Mouse (Mus musculus): ENCODE measurements around the gene Lrp11. TPM values are rescaled to one million over a fixed set of nuclear protein-coding genes. Genes with fewer than 3 reads are reported as not detected.
A peak's percentile ranks its signal among the peaks of the same experiment; 100 is the strongest.
"Not testable (repeated sequence)": the region's sequence is repeated elsewhere in the genome, so short reads cannot be mapped to it uniquely, and the experiment has no call there.

Lrp11 gene
- total and polyA plus RNA-seq, 2 experiments from 2014 or later = 0.79 to 3.2 TPM

DNA sequence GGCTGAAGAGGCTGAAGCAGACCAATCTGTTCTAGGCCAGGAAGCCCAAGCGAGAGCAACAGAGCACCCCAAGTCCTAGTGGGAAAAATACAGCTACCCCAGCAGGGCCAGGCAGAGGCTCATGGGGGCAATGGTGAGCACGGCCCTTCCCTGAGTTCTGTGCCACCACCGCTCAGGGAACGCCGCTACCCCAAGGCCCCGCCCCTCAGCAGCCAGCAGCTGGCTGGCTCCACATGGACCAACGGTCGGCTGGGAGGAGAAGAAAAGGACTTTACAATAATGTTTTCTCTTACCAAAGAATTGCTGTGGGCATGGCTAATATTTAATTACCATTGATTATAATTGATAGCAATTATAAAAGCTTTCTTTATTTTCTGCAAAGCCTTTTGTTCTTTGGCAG is 25.2 kb downstream of the Lrp11 start:
- no peak for ATAC-seq (ENCODE audit: insufficient read depth, low read depth)
- Histone ChIP-seq H3K4me3 (ENCODE audit: low read depth, low read length) (no peak overlapping the region), H3K27me3 (ENCODE audit: control insufficient read depth, insufficient read depth, low read length) (no peaks in the 10 kb centered on the region), H3K9ac (replicated peaks; ENCODE audit: low read depth, low read length) (no peak overlapping the region), H3K36me3 (replicated peaks; ENCODE audit: control insufficient read depth, insufficient read depth, low read length) (no peaks in the 10 kb centered on the region), H3K4me2 (ENCODE audit: low read depth, low read length) (no peak overlapping the region), H3K27ac (ENCODE audit: low read depth) (no peak overlapping the region), H3K9me3 (replicated peaks; ENCODE audit: control insufficient read depth, low read length) (no peaks in the 10 kb centered on the region), H3K4me1 (ENCODE audit: control insufficient read depth, insufficient read depth) (no peaks in the 10 kb centered on the region)
- no peak for TF ChIP-seq CTCF (IDR thresholded peaks at IDR 0.05; ENCODE audit: low read depth)
- TF ChIP-seq EP300 (IDR thresholded peaks at IDR 0.05; ENCODE audit: low read depth) = no peak
- no peak for DNase-seq (ENCODE audit: low spot score)
- WGBS = 87% methylated on average over 8 of the region's 8 CpGs

DNA sequence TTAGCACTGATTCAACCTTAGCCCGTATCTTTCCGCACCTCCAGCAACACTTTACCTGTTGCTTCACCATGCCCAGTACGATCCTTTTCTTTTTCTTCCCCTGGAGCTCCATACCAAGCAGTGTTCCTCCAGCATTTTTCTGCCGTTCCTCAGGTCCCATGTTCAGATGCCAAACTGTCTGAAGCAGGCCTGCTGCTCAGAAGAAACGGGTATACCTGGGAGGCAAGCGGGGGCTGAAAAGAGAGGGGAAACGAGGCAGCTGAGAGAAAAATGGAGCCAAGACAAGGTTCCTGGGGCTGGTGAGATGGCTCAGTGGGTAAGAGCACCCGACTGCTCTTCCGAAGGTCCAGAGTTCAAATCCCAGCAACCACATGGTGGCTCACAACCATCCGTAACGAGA is 27.5 kb downstream of the Lrp11 start:
- H3K9ac ChIP-seq (replicated peaks; ENCODE audit: low read depth, low read length); H3K4me1 ChIP-seq (ENCODE audit: control insufficient read depth, insufficient read depth); H3K9me3 ChIP-seq (replicated peaks; ENCODE audit: control insufficient read depth, low read length); H3K27me3 ChIP-seq (ENCODE audit: control insufficient read depth, insufficient read depth, low read length); H3K4me2 ChIP-seq (ENCODE audit: low read depth, low read length); DNase-seq (ENCODE audit: low spot score); H3K4me3 ChIP-seq (ENCODE audit: low read depth, low read length); ATAC-seq (ENCODE audit: insufficient read depth, low read depth); H3K27ac ChIP-seq (ENCODE audit: low read depth); H3K36me3 ChIP-seq (replicated peaks; ENCODE audit: control insufficient read depth, insufficient read depth, low read length): not testable (repeated sequence)
- 85% methylated on average over 10 of the region's 11 CpGs for WGBS

DNA sequence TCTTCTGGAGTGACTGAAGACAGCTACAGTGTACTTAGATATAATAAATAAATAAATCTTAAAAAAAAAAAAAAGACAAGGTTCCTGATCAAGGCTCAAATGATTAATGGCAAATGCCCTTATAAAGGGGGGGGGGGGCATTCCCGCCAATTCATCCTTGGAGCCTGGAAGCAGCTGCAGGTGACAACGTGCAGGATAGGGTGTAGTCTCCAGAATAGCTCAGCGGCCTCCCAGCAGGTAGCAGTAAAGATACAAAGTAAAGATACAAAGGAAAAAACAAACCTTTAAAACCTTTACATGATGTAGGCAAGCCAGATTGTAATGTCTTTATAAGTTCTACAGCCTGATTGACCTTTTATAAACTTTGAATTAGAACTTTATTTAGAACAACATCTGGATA is 28.0 kb downstream of the Lrp11 start:
- not testable (repeated sequence) for H3K4me2 ChIP-seq (ENCODE audit: low read depth, low read length); H3K4me1 ChIP-seq (ENCODE audit: control insufficient read depth, insufficient read depth); H3K9me3 ChIP-seq (replicated peaks; ENCODE audit: control insufficient read depth, low read length); H3K4me3 ChIP-seq (ENCODE audit: low read depth, low read length); H3K27me3 ChIP-seq (ENCODE audit: control insufficient read depth, insufficient read depth, low read length); DNase-seq (ENCODE audit: low spot score); H3K9ac ChIP-seq (replicated peaks; ENCODE audit: low read depth, low read length); ATAC-seq (ENCODE audit: insufficient read depth, low read depth); H3K27ac ChIP-seq (ENCODE audit: low read depth); H3K36me3 ChIP-seq (replicated peaks; ENCODE audit: control insufficient read depth, insufficient read depth, low read length)
- WGBS = 65% methylated on average over 3 of the region's 3 CpGs

DNA sequence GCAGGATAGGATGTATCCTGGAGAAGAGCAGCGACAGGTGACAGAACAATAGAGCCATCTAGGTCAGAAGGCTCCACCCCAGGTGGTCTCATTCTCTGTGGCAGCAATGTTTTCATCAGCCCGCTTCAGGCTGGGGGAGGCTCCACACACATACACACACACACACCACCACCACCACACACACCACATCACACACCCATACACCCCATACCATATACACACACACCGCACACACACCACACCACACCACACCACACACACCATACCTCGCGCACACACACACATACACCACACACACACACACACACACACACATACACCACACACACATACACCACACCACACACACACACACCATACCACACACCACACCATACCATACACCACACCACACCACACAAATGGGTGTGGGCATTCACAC is 30.2 kb downstream of the Lrp11 start:
- ATAC-seq (ENCODE audit: insufficient read depth, low read depth) = no peak

DNA sequence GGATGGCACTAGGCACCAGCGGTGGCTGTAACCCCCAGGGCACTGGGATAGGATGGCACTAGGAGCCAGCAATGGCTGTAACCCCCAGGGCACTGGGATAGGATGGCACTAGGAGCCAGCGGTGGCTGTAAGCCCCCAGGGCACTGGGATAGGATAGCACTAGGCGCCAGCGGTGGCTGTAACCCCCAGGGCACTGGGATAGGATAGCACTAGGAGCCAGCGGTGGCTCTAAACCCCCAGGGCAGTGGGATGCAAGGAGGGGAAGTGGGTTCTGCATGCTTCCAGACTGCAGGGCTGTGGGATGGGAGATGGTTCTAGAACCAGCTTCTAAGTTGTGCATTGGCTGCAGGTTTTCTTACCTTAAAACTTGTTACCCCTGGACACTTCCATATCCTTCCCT is 31.1 kb downstream of the Lrp11 start:
- H3K9me3 ChIP-seq (replicated peaks; ENCODE audit: control insufficient read depth, low read length) = no peaks in the 10 kb centered on the region
- H3K4me1 ChIP-seq (ENCODE audit: control insufficient read depth, insufficient read depth) = peaks cover 11% of the 10 kb centered on the region; the same call in 1 of the 2 replicates
- no peaks in the 10 kb centered on the region for H3K36me3 ChIP-seq (replicated peaks; ENCODE audit: control insufficient read depth, insufficient read depth, low read length)
- no peak overlapping the region for H3K27ac ChIP-seq (ENCODE audit: low read depth)
- no peak overlapping the region for H3K4me3 ChIP-seq (ENCODE audit: low read depth, low read length)
- DNase-seq (ENCODE audit: low spot score) (no peak), ATAC-seq (ENCODE audit: insufficient read depth, low read depth) (no peak)
- H3K4me2 ChIP-seq (ENCODE audit: low read depth, low read length) = no peak overlapping the region
- no peaks in the 10 kb centered on the region for H3K27me3 ChIP-seq (ENCODE audit: control insufficient read depth, insufficient read depth, low read length)
- no peak overlapping the region for H3K9ac ChIP-seq (replicated peaks; ENCODE audit: low read depth, low read length)
- 77% methylated on average over 5 of the region's 5 CpGs for WGBS
- TF ChIP-seq CTCF (IDR thresholded peaks at IDR 0.05; ENCODE audit: low read depth) = no peak
- no peak for TF ChIP-seq EP300 (IDR thresholded peaks at IDR 0.05; ENCODE audit: low read depth)

More for the DNA sequence above, 30.2 kb downstream of the Lrp11 start:
- Histone ChIP-seq H3K36me3 (replicated peaks; ENCODE audit: control insufficient read depth, insufficient read depth, low read length) (no peaks in the 10 kb centered on the region), H3K9ac (replicated peaks; ENCODE audit: low read depth, low read length) (no peak overlapping the region), H3K4me3 (ENCODE audit: low read depth, low read length) (no peak overlapping the region), H3K4me2 (ENCODE audit: low read depth, low read length) (no peak overlapping the region), H3K9me3 (replicated peaks; ENCODE audit: control insufficient read depth, low read length) (no peaks in the 10 kb centered on the region), H3K4me1 (ENCODE audit: control insufficient read depth, insufficient read depth) (peaks cover 11% of the 10 kb centered on the region; the same call in 1 of the 2 replicates), H3K27ac (ENCODE audit: low read depth) (no peak overlapping the region), H3K27me3 (ENCODE audit: control insufficient read depth, insufficient read depth, low read length) (no peaks in the 10 kb centered on the region)
- TF ChIP-seq CTCF (IDR thresholded peaks at IDR 0.05; ENCODE audit: low read depth) (no peak), EP300 (IDR thresholded peaks at IDR 0.05; ENCODE audit: low read depth) (no peak)
- DNase-seq (ENCODE audit: low spot score) = no peak
- WGBS = 84% methylated on average over 5 of the region's 5 CpGs

DNA sequence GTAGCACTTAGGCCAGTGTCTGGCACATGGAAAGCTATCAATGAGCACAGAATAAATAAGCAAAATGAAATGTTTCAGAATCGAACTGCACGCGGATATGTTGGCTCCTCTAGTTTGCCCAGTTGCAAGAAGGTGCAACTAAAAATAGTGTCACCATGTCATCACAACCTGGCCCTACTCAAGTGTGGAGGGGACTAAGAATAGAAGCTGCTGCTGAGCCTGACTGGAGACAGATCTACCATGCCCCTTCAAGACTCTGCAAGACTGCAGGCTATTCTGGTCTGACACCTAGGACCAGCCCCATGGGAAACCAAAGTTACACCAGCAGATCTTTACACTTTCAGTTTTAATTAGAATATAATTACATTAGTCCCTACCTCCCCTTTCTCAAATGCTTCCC is 32.8 kb downstream of the Lrp11 start:
- no peak overlapping the region for H3K27ac ChIP-seq (ENCODE audit: low read depth)
- peak overlapping the region; percentile 4; the same call in 1 of the 2 replicates for H3K4me2 ChIP-seq (ENCODE audit: low read depth, low read length)
- H3K4me3 ChIP-seq (ENCODE audit: low read depth, low read length) = no peak overlapping the region
- WGBS = 34% methylated on average over 3 of the region's 3 CpGs
- H3K36me3 ChIP-seq (replicated peaks; ENCODE audit: control insufficient read depth, insufficient read depth, low read length) = no peaks in the 10 kb centered on the region
- DNase-seq (ENCODE audit: low spot score) = peak; percentile 70
- no peaks in the 10 kb centered on the region for H3K27me3 ChIP-seq (ENCODE audit: control insufficient read depth, insufficient read depth, low read length)
- H3K9ac ChIP-seq (replicated peaks; ENCODE audit: low read depth, low read length) = no peak overlapping the region
- H3K4me1 ChIP-seq (ENCODE audit: control insufficient read depth, insufficient read depth) = peaks cover 16% of the 10 kb centered on the region
- peak; percentile 76; the same call in 1 of the 2 replicates for ATAC-seq (ENCODE audit: insufficient read depth, low read depth)
- no peaks in the 10 kb centered on the region for H3K9me3 ChIP-seq (replicated peaks; ENCODE audit: control insufficient read depth, low read length)
- no peak for TF ChIP-seq EP300 (IDR thresholded peaks at IDR 0.05; ENCODE audit: low read depth)

Measured in heart, postnatal 0 days (tissue).